Mouse (Mus musculus) megakaryocyte progenitor cell, adult 5-6 weeks (primary cell): ENCODE results near the gene Git1. TPM values are rescaled to one million over a fixed set of nuclear protein-coding genes. Genes with fewer than 3 reads are reported as not detected.

ENCODE experiments used
- ATAC-seq: replicated peaks from 2 replicates; pipeline ENCODE4 v1.8.0; 2016; ENCODE audit warnings: mild to moderate bottlenecking, moderate TSS enrichment, inconsistent platforms; ENCODE audit not compliant: poor library complexity
- total RNA-seq, 2 experiments: library from RNA; stranded (forward) in 1 of 2; stranded (reverse) in 1 of 2; fragments of 157-497, 149-512 nt in 1 of 2; fragments of 200-1000 nt in 1 of 2; gene quantifications; 2 replicates each; pipeline versions ENCODE4 v1.2.3 to v1.2.4; 2015 to 2017

Git1 gene
- total RNA-seq (2015) (24.3 and 27.6 TPM in 2 replicates), total RNA-seq (2017) (14.5 and 17.1 TPM in 2 replicates)

DNA sequence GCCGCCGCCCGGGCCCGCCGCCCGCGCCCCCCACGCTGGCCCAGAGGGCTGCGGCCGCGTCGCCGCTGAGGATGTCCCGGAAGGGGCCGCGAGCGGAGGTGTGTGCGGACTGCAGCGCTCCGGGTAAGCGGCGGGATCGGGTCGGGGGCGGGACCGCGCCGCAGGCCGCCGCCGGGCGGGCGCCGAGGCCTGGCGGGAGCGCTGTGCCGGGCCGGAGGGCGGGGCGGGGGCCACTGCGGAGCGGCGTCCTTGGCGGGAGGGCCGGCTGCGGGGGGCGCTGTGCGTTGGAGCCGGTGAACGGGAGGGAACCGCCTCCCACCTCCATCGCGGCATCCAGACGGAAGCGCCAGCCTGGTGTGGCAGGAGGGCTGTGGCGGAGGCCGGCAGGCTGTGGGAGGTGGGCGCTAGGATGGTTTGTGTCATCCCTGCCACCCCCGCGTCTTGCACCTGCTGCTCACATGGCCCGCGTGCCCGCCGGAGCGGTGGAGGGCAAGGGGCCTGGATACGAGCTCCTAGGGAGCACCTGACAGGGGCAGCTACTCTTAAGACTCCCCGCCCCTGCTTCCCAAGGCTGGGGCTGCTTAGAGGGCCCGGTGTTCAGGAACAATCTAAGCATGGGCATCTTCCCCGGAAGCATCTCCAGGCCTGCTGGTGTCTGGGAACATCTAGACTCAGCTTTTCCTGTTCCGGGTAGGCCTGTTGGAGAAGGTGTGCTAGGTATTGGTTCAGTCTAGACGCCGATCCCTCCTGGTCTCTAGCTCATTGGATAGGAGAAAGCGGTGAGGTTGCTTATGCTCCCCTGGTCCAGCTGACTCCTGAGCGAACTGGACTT, at the start of gene Git1:
Gene Git1, plus strand, starts transcription at position 51 of the 832 bp plus-strand sequence.
- ATAC-seq, result no peak

DNA sequence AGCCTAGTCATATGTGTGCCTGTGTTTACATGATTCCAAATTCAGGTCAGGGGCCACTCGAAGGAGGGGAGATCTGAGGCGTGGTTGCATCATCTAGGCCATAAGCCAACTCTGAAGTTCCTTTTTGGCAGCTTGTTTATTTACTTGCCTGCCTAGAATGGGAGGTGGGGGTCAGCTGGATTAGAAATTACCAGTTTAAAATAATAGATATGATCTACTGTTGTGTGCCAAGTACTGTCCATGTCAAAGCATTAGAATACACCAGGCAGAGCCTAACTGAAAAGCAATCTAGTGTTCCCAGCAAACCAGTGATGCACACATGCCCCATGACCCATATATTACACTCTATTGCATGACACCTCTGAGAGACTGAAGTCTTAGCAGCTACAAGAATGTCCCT, 48.4 kb upstream of the Git1 start:
- ATAC-seq, result no peak

DNA sequence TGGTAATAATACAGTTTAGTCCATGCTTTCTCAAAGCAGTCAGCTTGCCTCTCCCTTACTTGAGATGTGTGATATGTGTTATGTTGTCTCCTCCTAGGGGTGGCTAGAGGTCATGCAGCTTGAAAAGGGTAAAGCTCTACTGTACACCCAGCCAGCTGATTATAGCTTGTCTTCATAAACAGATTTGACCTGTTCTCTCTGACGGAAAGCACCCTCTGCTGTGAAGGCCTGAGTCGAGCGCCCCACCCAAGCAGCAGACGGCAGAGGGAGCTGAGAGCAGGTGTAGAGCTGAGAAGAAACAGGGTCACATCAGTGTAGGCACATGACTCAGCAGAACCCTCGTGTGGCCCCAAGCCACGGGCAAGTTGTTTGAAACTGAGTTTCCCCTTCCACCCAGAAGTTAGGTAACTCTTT, 46.7 kb upstream of the Git1 start:
- peak; percentile 81 for ATAC-seq

DNA sequence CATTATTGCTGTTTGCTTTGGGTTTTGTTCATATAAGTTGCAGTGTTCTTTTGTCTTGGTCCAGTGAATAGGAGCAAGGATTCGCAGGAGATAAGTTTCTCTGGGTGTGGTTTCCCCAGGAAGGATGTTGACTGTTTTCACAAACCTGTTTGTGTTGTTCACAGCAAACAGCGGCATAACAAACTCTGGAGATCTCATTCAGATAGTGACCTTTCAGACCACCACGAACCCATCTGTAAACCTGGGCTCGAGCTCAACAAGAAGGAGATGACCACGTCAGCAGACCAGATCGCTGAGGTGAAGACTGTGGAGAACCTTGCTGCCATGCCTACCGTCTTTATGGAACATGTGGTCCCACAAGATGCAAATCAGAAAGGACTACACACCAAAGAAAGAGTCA, 44.1 kb upstream of the Git1 start:
- no peak for ATAC-seq

DNA sequence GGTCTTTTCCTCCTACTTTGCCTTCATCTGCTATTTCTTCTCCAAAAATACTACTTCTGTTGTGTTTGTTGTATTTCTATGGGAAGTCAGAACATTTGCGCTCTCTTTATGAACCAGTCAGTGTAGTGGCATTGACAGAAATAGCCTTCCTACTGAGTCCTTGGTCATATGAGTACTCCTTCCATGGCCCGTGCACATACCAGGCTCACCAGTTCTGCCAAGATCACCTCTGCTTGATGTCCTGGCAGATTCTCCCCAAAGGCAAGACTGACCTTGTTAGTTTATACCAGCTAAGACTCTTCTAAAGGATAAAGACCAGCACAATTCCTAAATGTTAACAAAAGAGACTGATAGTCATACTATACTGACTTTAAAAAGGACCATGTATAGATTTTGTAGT, 41.7 kb upstream of the Git1 start:
- ATAC-seq, result no peak

DNA sequence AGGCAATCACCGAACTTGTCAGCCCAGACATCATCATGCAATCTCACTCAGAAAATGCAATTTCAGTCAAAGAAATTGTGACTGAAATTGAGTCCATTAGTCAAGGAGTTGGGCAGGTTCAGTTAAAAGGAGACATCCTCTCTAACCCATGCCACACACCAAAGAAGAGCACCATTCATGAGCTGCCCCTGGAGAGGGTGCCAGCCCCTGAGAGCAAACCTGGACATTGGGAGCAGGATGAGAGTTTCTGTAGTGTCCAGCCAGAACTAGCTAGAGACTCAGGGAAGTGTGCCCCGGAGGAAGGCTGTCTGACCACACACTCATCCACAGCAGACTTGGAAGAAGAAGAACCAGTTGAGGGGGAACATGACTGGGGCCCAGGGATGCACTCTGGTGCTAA, 40.0 kb upstream of the Git1 start:
- no peak for ATAC-seq

DNA sequence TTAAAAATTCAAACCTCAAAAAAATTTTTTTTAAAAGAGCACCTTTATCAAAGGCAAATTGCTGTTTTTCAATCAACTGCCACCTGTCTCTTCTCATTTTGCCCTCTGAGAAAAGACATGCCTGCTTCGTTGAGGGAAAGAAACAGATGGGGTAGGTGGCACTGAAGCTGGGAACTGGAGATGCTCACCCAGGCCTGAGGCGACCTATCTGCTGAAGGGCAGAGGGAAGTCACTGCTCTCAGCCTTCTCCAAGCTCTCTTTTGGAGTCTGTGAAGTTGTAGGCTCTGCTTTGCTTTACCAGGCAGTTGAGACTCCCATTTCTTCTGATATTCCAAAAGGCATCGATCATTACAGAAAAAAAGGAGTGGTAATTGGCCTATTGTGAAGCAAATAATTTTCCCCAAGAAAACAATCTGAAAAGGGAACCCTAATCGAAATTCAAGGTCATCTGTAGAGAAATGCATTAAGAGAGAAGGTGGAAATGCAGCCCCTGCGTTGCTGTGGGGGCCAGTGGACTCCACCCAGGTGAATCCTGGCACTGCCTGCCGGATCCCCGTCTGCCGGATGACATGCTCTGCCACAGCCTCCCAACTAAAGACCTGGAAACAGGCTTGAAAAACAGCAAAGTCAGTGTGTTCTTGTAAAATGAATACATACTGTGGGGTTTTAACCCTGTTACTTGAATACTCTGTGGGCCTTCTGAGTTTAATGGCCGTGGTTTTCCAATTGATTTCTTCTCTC, 37.4 kb upstream of the Git1 start:
- ATAC-seq, result no peak

DNA sequence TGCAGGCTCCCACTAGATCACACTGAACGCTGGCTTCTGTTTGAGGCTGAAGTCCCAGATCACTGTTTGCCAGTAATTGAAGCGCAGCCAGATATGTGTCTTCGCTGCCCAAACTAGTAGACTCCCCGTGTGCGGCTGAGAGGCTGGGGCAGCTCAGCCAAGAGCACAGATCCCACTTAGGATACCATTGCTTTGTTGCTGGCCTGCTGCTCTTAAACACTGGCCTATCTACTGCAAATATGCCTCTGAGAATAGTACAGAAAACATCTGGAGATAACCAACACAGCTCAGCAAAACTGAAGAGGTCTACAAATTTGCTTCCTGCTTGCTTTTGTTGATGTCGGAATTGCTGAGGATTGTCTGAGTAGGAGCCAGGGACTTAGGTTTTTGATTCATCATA, 36.5 kb upstream of the Git1 start:
- ATAC-seq, result no peak

DNA sequence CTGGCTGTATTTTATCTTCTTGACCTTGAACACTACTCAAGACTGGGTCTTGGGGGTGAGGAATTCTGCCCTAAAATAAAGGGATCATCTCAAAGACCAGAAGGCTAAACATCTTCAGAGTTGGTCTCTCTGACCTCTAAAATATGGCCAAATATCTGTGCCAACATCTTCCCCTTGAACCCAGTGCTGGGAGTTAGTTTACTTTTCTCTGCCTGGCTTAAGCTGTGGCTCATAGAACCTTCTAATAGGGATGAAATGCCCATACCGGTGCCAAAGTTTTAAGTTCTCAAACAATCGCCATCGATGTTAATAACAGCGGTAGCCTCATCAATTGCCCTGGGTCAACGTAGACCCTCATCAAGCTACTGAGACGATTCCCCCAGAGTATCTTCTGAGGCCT, 31.5 kb upstream of the Git1 start:
- no peak for ATAC-seq

DNA sequence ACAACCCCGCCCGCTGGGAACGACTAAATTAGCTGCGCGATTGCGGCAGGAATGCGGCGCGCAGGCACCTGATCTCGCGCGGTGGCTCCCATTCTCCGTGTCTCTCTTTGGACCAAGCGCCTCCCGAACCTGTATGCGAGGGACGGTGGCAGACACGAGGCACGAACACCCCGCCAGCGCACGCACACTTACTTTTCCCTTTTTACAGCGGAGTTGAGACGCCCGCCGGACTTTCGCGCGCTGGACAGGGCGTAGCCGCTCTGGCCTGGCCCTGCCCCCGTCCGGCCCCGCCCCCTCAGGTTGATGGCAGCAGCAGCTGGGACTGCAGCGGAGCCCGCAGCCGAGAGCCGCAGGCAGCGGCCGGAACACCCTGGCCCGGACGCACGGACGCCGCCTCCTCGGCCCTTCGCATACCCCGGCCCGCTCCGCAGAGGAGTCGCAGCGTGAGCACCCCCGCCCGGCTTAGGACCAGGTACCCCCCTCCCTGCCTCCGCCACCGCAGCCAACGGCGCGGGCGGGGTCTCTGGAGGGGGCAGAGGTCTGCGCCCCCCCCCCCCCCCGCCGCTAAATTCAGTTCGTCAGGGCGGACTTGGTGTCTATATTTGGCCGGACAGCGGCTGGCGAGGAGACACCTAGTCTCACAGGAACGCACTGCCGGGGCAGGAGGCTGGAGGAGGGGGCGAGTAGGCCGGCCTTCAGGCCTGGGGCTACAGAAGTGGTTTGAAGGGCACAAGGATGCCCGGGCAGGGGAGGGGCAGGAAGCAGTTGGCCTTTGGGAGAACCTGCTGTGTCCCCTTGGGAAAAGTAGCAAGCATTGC, 30.9 kb upstream of the Git1 start, which contains the start of gene Coro6:
Gene Coro6, plus strand, starts transcription at position 129 of the 818 bp plus-strand sequence.
- peak; percentile 45 for ATAC-seq

DNA sequence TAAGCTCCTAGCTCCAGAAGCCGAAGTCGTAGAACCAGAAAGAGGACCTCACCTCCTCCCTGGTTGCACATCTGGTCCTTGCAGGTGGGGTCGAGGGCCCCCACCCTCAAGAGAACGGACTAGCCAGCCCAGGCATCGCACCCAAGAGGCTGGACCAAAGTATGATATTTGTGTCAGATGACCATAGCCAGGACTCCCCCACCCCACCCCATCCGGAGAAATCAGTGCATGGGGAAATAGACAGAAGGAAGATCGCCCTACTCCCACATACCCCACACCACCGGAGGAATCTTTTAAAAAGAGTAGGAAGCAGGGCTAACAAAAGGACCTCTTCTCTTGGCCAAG, 30.3 kb upstream of the Git1 start:
- ATAC-seq, result no peak

DNA sequence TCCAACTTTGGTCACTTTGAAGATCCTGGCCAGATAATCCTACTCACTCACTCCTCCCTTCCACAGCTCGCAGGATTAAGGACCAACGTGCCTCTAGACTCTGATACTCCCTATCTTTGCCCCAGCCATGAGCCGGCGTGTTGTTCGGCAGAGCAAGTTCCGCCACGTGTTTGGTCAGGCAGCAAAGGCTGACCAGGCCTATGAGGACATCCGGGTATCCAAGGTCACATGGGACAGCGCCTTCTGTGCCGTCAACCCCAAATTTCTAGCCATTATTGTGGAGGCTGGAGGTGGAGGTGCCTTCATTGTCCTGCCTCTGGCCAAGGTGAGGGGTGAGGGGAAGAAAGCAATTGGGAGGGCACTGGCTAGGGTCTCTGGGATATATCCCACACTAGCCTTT, 29.6 kb upstream of the Git1 start:
- ATAC-seq, result no peak

DNA sequence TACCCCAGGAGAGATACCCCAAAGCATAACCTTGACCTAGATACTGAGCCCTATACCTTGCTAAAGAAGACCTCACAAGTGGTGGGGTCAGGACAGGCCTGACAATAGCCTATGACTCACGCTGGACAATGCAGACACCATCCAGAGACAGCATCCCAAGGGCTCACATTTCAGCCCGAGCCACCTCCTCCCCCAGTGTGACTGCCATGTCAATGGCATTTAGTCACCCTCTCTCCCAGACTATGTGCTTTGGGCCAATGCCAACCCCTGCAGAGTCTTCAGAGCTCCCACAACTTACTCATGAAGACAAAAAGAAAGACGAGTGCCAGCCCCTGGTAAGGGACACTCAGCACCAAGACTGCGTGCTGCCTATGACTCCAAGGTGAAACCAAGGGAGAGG, 28.7 kb upstream of the Git1 start:
- no peak for ATAC-seq

DNA sequence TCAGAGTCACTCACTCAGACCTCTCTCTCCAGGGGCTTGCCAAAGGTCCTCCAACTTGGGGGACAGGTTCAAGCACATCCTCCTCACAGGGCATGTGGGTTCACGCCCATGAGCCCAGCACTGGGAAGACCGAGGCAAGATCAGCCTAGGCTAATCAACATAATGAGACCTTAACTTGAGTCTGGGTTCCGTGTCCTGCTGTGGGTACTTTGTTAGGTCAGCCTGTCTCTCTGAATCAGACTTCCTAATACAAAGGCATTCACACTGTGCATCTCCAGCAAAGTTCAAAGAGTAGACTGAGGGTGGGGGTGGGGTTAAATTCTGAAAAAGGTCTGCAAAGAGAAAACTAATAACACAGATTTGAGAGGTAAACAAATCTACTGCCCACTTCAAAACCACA, 28.3 kb upstream of the Git1 start:
- no peak for ATAC-seq

DNA sequence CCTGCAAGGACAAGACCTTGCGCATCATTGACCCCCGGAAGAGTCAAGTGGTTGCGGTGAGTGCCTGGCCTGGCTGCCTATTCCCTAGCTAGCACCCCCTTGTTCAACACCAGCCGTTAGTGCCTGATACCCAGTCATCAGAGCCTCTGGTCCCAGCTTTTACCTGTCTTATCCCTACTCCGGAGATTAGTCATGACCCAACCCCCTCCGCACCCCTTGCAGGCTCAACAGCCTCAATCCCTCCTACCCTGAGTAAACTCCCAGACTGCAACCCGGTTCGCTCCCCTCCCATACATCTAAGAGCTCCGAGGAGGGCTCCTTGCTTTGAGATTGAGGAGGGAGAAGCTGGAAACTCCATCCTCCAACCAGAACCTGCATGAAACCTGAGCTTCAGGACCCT, 26.8 kb upstream of the Git1 start:
- no peak for ATAC-seq

DNA sequence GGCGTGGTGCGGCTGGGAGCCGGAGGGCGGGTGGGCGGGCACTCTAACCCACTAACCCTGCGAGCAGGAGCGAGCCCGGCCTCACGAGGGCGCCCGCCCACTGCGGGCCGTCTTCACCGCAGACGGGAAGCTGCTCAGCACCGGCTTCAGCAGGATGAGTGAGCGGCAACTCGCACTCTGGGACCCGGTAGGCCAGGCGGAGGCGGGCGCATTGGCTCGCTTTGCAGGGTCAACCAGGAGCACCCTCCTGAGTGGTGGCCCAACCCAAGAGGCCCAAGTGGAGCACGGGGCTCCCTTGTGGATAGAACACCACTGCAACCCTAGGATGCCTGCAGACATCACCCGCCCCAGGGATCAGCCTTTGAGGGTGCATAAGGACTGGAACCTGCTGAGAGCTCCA, 26.2 kb upstream of the Git1 start:
- ATAC-seq, result peak; percentile 79

DNA sequence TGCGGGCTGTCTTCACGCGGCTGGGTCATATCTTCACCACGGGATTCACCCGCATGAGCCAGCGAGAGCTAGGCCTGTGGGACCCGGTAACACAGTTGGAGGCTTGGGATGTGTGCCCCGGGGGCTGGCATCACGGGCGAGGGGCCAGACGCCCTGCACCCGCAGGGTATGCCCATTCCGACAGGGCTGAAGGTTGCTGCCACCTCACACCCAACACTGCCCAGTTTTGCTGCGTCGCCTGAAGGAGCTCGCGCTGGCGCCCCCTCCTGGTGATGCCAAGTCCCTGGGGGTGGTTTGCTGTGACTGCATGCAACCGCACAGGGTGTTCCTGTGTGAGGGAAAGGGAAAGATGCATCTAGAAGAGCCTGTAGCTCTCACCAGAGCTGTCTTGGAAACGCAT, 25.6 kb upstream of the Git1 start:
- peak; percentile 83 for ATAC-seq

DNA sequence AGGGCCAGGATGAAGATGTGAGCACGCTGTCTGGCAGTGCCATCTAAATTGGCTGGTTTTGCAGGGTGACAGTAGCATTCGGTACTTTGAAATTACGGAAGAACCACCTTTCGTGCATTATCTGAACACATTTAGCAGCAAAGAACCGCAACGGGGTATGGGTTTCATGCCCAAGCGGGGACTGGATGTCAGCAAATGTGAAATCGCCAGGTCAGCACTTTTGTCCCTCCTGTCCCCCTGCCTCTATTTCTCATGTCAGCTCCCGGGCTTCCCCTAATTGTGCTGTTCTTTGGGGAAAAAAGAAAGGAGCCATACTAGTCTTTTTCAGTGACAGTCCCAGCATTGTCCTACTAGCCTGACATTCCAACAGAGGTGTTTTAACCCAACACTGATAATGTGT, 25.0 kb upstream of the Git1 start:
- ATAC-seq, result no peak

DNA sequence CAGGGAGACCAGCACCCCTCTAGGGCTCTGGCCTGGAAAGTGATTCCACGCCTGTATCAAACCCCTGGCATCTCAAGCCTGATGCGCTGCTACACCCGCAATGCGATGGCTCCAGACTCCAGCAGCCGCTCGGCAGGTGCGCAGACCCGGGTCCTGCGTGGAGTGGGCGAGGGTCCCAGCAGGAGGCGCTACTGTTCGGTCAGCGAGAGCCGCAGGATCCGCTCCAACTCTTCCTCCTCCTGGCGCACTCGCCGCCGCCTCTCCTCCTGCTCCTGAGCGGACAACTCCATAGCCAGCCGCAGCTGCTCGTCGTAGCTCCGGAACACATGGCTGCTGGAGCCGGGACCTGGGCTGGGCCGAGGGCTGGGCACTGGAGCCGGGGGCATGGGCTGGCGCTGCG, 22.0 kb upstream of the Git1 start:
- no peak for ATAC-seq

DNA sequence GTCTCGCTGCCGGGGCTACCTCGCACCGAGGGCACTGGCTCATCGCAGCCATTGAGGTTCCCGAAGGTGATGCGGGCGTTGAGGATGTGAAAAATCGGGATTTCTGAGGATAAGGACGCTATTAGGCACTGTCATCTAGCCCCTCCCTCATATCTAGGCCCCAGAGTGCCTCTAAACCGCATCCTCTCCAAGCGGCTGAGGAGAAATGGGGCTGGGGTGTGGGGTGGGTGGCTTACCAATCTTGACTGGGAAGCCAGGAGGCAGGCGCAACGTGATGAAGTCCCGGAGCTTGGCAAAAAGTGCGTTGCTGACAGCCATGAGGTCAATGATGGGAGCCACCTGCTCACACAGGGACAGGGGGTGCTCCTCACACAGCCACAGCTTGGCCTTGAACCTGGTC, 20.6 kb upstream of the Git1 start:
- ATAC-seq, result no peak

DNA sequence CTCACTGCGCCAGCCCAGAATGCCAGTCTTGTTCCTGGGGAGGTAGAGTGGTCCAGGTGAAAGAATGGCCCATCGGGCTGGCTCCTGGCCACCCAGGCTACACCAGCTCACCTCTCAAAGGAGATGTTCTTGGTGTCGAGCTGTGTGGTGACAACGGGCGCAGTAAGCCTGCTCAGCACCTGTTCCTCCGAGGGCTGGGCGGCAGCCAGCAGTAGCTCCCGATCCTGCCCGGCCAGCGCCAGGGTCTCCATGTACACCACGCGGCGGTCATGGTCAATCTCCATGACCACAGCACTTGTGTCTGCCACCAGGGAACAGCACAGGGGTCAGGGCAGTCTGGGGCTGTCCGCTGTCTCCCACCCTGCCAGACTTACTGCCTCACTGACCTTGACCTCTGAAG, 17.1 kb upstream of the Git1 start:
- ATAC-seq, result no peak

DNA sequence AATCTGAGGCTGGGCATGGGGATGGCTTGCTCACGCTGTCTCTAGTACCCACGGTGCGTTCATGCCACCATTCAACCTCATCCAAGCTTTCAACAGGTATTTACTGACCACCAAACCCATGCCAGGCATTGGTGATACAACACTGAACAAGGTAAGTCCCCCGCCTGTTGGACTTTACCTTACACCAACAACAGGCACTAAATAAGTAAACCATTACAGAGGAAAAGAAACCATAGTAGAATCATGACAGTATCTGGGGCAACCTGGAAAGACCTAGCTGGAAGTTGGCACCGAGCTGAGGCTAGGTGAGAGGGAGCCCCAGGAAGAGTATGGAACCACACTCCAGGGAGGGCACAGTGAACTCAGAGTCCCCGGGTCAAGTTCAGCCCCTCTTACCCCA, 16.5 kb upstream of the Git1 start:
- ATAC-seq, result no peak
